In the genomic region with DNA sequence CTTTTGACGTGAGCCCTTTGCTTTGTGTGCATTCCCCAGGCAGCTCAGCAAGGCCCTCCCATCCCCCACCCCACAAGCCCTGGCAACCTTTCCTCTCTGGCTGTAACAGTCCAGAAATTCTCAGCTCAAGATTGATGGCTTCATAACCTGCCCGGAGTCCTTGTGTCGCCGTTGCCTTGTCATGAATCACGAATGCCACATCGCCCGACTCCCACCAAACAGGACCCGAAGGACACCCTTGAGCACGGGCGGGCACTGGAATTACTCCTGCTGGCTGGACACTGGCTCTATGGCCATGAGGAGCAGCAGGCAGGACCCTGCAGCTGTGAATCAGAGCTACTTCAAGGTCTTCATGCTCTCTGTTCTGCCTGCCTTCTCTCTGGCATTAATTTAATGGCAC, we compare ENCODE assay signal across 15 mouse cellular contexts.
DNase-seq lines count a peak whose midpoint lies in the region; ATAC-seq and TF ChIP-seq lines count a peak whose summit lies in the region.
"Had no signal": no experiment of that assay in that cellular context is flagged by ENCODE, and none has a peak within 500 bp of the region (broad histone marks: within the 10 kb centered on the region; RNA-seq: fewer than 3 reads in every experiment).

No protein-coding gene starts in this region.

- H3K4me1 ChIP-seq in kidney, adult 2 months (ENCODE audit: control insufficient read depth, insufficient read depth, low read length): no peaks in the 10 kb centered on the region
- H3K4me1 ChIP-seq in neural tube, embryonic 11.5 days (ENCODE audit: control insufficient read depth, insufficient read depth, low read length): no peaks in the 10 kb centered on the region
- no peaks in the 10 kb centered on the region; the same call in 1 of the 2 replicates for H3K4me1 ChIP-seq in forebrain, postnatal 0 days (ENCODE audit: insufficient read depth)
- H3K4me1 ChIP-seq: intestine, embryonic 15.5 days had no signal

- TF ChIP-seq CTCF in kidney, adult 2 months (conservative IDR thresholded peaks at IDR 0.05; ENCODE audit: insufficient read depth, insufficient read length, low read depth, low read length): no peak
- no peak for TF ChIP-seq CTCF in forebrain, postnatal 0 days (IDR thresholded peaks at IDR 0.05; ENCODE audit: low read depth)

- WGBS in kidney, adult 2 months: 16% methylated on average over 10 of the region's 10 CpGs
- WGBS in neural tube, embryonic 11.5 days: 58% methylated on average over 10 of the region's 10 CpGs
- 82% methylated on average over 10 of the region's 10 CpGs for WGBS in forebrain, postnatal 0 days

- no peak for ATAC-seq in neural tube, embryonic 11.5 days (ENCODE audit: insufficient read depth, low FRiP score, low TSS enrichment)
- no peak for ATAC-seq in forebrain, postnatal 0 days
- ATAC-seq: intestine, embryonic 15.5 days; Patski had no signal

- H3K4me3 ChIP-seq in kidney, adult 2 months (ENCODE audit: insufficient read depth, low read depth, low read length): no peak overlapping the region
- H3K4me3 ChIP-seq in neural tube, embryonic 11.5 days (ENCODE audit: low read depth, low read length): no peak overlapping the region
- H3K4me3 ChIP-seq in forebrain, postnatal 0 days (ENCODE audit: low read depth, low read length): no peak overlapping the region
- H3K4me3 ChIP-seq: intestine, embryonic 15.5 days; neural tube, embryonic 12.5 days had no signal

- TF ChIP-seq POLR2A in kidney, adult 2 months (IDR thresholded peaks at IDR 0.05; ENCODE audit: low read depth, low read length): no peak

- no peaks in the 10 kb centered on the region for H3K9me3 ChIP-seq in neural tube, embryonic 11.5 days (ENCODE audit: control insufficient read depth, low read length)
- H3K9me3 ChIP-seq in forebrain, postnatal 0 days (ENCODE audit: low read length): no peaks in the 10 kb centered on the region
- H3K9me3 ChIP-seq: intestine, embryonic 15.5 days; neural tube, embryonic 12.5 days had no signal

- H3K27ac ChIP-seq in kidney, adult 2 months (ENCODE audit: insufficient read depth, low read depth, low read length): no peak overlapping the region
- peak overlapping the region; percentile 23; the same call in 1 of the 2 replicates for H3K27ac ChIP-seq in neural tube, embryonic 11.5 days (ENCODE audit: low read depth, low read length)
- H3K27ac ChIP-seq in forebrain, postnatal 0 days (ENCODE audit: low read depth, low read length): no peak overlapping the region
- H3K27ac ChIP-seq: intestine, embryonic 15.5 days; neural tube, embryonic 12.5 days had no signal

- no peak overlapping the region for H3K9ac ChIP-seq in neural tube, embryonic 11.5 days (ENCODE audit: low read length)
- no peak overlapping the region for H3K9ac ChIP-seq in forebrain, postnatal 0 days
- H3K9ac ChIP-seq: intestine, embryonic 15.5 days; neural tube, embryonic 12.5 days had no signal

- no peaks in the 10 kb centered on the region for H3K27me3 ChIP-seq in kidney, adult 2 months (replicated peaks; ENCODE audit: control insufficient read depth, insufficient read depth, low read length)
- H3K27me3 ChIP-seq in neural tube, embryonic 11.5 days (ENCODE audit: control insufficient read depth, insufficient read depth, low read length): no peaks in the 10 kb centered on the region
- H3K27me3 ChIP-seq in forebrain, postnatal 0 days (ENCODE audit: insufficient read depth, low read length): no peaks in the 10 kb centered on the region
- H3K27me3 ChIP-seq: intestine, embryonic 15.5 days; neural tube, embryonic 12.5 days had no signal

- no peak overlapping the region for H3K4me2 ChIP-seq in neural tube, embryonic 11.5 days (ENCODE audit: low read depth)
- no peak overlapping the region for H3K4me2 ChIP-seq in forebrain, postnatal 0 days (ENCODE audit: low read depth)
- H3K4me2 ChIP-seq: intestine, embryonic 15.5 days; neural tube, embryonic 12.5 days had no signal

- H3K36me3 ChIP-seq in kidney, adult 2 months (ENCODE audit: control insufficient read depth, insufficient read depth, low read length): no peaks in the 10 kb centered on the region
- H3K36me3 ChIP-seq in neural tube, embryonic 11.5 days (ENCODE audit: control insufficient read depth, insufficient read depth, low read length): no peaks in the 10 kb centered on the region
- no peaks in the 10 kb centered on the region for H3K36me3 ChIP-seq in forebrain, postnatal 0 days (ENCODE audit: insufficient read depth)
- H3K36me3 ChIP-seq: intestine, embryonic 15.5 days; neural tube, embryonic 12.5 days had no signal

- peak; percentile 16 for DNase-seq in kidney, adult 2 months
- no peak for DNase-seq in kidney, adult 9 months
- DNase-seq in adrenal gland, postnatal 14 days: peak; percentile 92
- DNase-seq in forelimb bud, embryonic 11.5 days (ENCODE audit: low read depth, low spot score): peak; percentile 35
- DNase-seq in neural tube, embryonic 11.5 days (ENCODE audit: low spot score): peak; percentile 24
- DNase-seq in forebrain, postnatal 0 days: no peak
- no peak for DNase-seq in spleen, postnatal 14 days (ENCODE audit: low spot score in 2 of 2)
- DNase-seq: cerebellum, postnatal 25 days; gastrocnemius, postnatal 25 days; lung, postnatal 14 days; spleen, adult 18-20 months; thymus, adult 2 months had no signal

Comparison
In these comparisons a context has a peak if more than half of its experiments do, and no peak if none do; other contexts are left out.
1. DNase-seq: peak in kidney, adult 2 months (single experiment), adrenal gland, postnatal 14 days (single experiment), forelimb bud, embryonic 11.5 days (single experiment) and neural tube, embryonic 11.5 days (single experiment); none in kidney, adult 9 months (single experiment), forebrain, postnatal 0 days (single experiment) and spleen, postnatal 14 days (0 of 2).